8 mouse cellular contexts compared by ENCODE assay signal in the genomic region with DNA sequence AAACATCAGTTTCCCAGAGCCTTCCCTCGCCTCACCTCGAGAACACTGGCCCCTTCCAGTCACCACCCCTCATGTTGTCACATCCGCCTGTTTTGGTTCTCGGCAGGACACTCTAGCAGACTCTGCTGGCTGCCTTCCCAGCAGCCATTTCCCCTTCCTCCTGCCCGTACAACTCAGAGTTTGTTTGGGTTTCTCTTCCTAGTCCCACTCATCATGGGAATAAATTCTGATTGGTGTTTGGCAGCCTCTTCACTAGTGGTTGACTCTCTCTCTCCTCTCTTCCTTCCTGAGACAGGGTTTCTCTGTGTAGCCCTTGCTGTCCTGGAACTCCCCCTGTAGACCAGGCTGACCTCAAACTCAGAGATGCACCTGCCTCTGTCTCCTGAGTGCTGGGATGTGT. TPM values are rescaled to one million over a fixed set of nuclear protein-coding genes. Genes with fewer than 3 reads are reported as not detected.
DNase-seq lines count a peak whose midpoint lies in the region; ATAC-seq and TF ChIP-seq lines count a peak whose summit lies in the region.

No protein-coding gene starts in this region.

- peak; percentile 26 for DNase-seq in midbrain, embryonic 14.5 days
- no peak for DNase-seq in midbrain, embryonic 11.5 days (ENCODE audit: low spot score, missing footprints)
- peak; percentile 77 to 87 for DNase-seq in kidney, postnatal 4 days
- peak; percentile 31 for DNase-seq in telencephalon, adult 2 months (ENCODE audit: low read depth, low spot score)

- no peaks in the 10 kb centered on the region for H3K36me3 ChIP-seq in midbrain, embryonic 14.5 days (ENCODE audit: control insufficient read depth, insufficient read depth, low read length)
- no peaks in the 10 kb centered on the region for H3K36me3 ChIP-seq in midbrain, embryonic 11.5 days (ENCODE audit: control insufficient read depth, insufficient read depth, low read length)
- no peaks in the 10 kb centered on the region for H3K36me3 ChIP-seq in heart, embryonic 16.5 days (ENCODE audit: control insufficient read depth, insufficient read depth)
- H3K36me3 ChIP-seq in megakaryocyte, embryonic 14.5 days (replicated peaks; ENCODE audit: low read length) = no peaks in the 10 kb centered on the region
- no peaks in the 10 kb centered on the region for H3K36me3 ChIP-seq in midbrain, embryonic 15.5 days (replicated peaks)

- H3K27ac ChIP-seq in midbrain, embryonic 14.5 days (replicated peaks; ENCODE audit: low read depth, low read length) = no peak overlapping the region
- no peak overlapping the region for H3K27ac ChIP-seq in midbrain, embryonic 11.5 days (ENCODE audit: low read depth, low read length)
- H3K27ac ChIP-seq in bone marrow, adult 2 months (ENCODE audit: control insufficient read depth, insufficient read depth, low read depth, low read length, poor library complexity) = peak overlapping the region; percentile 31
- H3K27ac ChIP-seq in heart, embryonic 16.5 days (ENCODE audit: low read length) = peak overlapping the region; percentile 57
- H3K27ac ChIP-seq in midbrain, embryonic 15.5 days = no peak overlapping the region

- ATAC-seq in midbrain, embryonic 14.5 days (ENCODE audit: low FRiP score, low TSS enrichment) = no peak
- no peak for ATAC-seq in midbrain, embryonic 11.5 days (ENCODE audit: low FRiP score)
- peak; percentile 77 for ATAC-seq in heart, embryonic 16.5 days (replicated peaks; ENCODE audit: extremely low read depth, insufficient read depth, low FRiP score)
- no peak for ATAC-seq in midbrain, embryonic 15.5 days (replicated peaks)

- no peak overlapping the region for H3K9ac ChIP-seq in midbrain, embryonic 14.5 days (replicated peaks; ENCODE audit: low read length)
- no peak overlapping the region for H3K9ac ChIP-seq in midbrain, embryonic 11.5 days (ENCODE audit: low read length)
- H3K9ac ChIP-seq in heart, embryonic 16.5 days (ENCODE audit: low read length) = peak overlapping the region; percentile 48; the same call in 1 of the 2 replicates
- H3K9ac ChIP-seq in midbrain, embryonic 15.5 days = no peak overlapping the region

- no peak for TF ChIP-seq CTCF in bone marrow, adult 2 months (IDR thresholded peaks at IDR 0.05; ENCODE audit: control insufficient read depth, insufficient read depth, low read length)

- TF ChIP-seq POLR2A in bone marrow, adult 2 months (IDR thresholded peaks at IDR 0.05; ENCODE audit: borderline replicate concordance, control insufficient read depth, low read depth, low read length) = no peak

- H3K27me3 ChIP-seq in midbrain, embryonic 14.5 days (ENCODE audit: control insufficient read depth, insufficient read depth, low read length) = no peaks in the 10 kb centered on the region
- H3K27me3 ChIP-seq in midbrain, embryonic 11.5 days (ENCODE audit: control insufficient read depth, insufficient read depth, low read length) = no peaks in the 10 kb centered on the region
- H3K27me3 ChIP-seq in heart, embryonic 16.5 days (ENCODE audit: control insufficient read depth, insufficient read depth, low read length) = no peaks in the 10 kb centered on the region
- no peaks in the 10 kb centered on the region for H3K27me3 ChIP-seq in megakaryocyte, embryonic 14.5 days (replicated peaks)
- H3K27me3 ChIP-seq in midbrain, embryonic 15.5 days (replicated peaks) = no peaks in the 10 kb centered on the region

- no peak overlapping the region for H3K4me2 ChIP-seq in midbrain, embryonic 14.5 days (ENCODE audit: low read length)
- H3K4me2 ChIP-seq in midbrain, embryonic 11.5 days = no peak overlapping the region
- peak overlapping the region; percentile 48 for H3K4me2 ChIP-seq in heart, embryonic 16.5 days (ENCODE audit: low read depth, low read length)
- H3K4me2 ChIP-seq in midbrain, embryonic 15.5 days = no peak overlapping the region

- 46% methylated on average over 5 of the region's 5 CpGs for WGBS in midbrain, embryonic 14.5 days
- 60% methylated on average over 5 of the region's 5 CpGs for WGBS in midbrain, embryonic 11.5 days
- 0% methylated on average over 5 of the region's 5 CpGs for WGBS in bone marrow, adult 2 months
- 2% methylated on average over 5 of the region's 5 CpGs for WGBS in heart, embryonic 16.5 days
- 53% methylated on average over 5 of the region's 5 CpGs for WGBS in midbrain, embryonic 15.5 days

- no peak overlapping the region for H3K4me3 ChIP-seq in midbrain, embryonic 14.5 days (replicated peaks; ENCODE audit: low read depth, low read length)
- no peak overlapping the region for H3K4me3 ChIP-seq in midbrain, embryonic 11.5 days (ENCODE audit: low read depth, low read length)
- H3K4me3 ChIP-seq in bone marrow, adult 2 months (replicated peaks; ENCODE audit: control insufficient read depth, low read depth, low read length) = no peak overlapping the region
- no peak overlapping the region for H3K4me3 ChIP-seq in heart, embryonic 16.5 days (ENCODE audit: low read length)
- peak overlapping the region; percentile 78 for H3K4me3 ChIP-seq in megakaryocyte, embryonic 14.5 days (replicated peaks)
- H3K4me3 ChIP-seq in midbrain, embryonic 15.5 days = no peak overlapping the region

- H3K9me3 ChIP-seq in midbrain, embryonic 14.5 days (ENCODE audit: control insufficient read depth, low read length) = no peaks in the 10 kb centered on the region
- H3K9me3 ChIP-seq in midbrain, embryonic 11.5 days (ENCODE audit: control insufficient read depth, low read length) = no peaks in the 10 kb centered on the region
- H3K9me3 ChIP-seq in heart, embryonic 16.5 days (replicated peaks; ENCODE audit: control insufficient read depth, low read length) = no peaks in the 10 kb centered on the region
- no peaks in the 10 kb centered on the region for H3K9me3 ChIP-seq in megakaryocyte, embryonic 14.5 days
- no peaks in the 10 kb centered on the region for H3K9me3 ChIP-seq in midbrain, embryonic 15.5 days

- H3K4me1 ChIP-seq in midbrain, embryonic 14.5 days (ENCODE audit: control insufficient read depth, insufficient read depth, low read length) = no peaks in the 10 kb centered on the region
- no peaks in the 10 kb centered on the region for H3K4me1 ChIP-seq in midbrain, embryonic 11.5 days (ENCODE audit: control insufficient read depth, insufficient read depth, low read length)
- H3K4me1 ChIP-seq in bone marrow, adult 2 months (ENCODE audit: control insufficient read depth, insufficient read depth, low read length) = no peaks in the 10 kb centered on the region; the same call in 1 of the 2 replicates
- H3K4me1 ChIP-seq in heart, embryonic 16.5 days (ENCODE audit: control insufficient read depth, insufficient read depth, low read length) = peaks cover 23% of the 10 kb centered on the region
- H3K4me1 ChIP-seq in megakaryocyte, embryonic 14.5 days = peaks cover 71% of the 10 kb centered on the region
- H3K4me1 ChIP-seq in midbrain, embryonic 15.5 days = no peaks in the 10 kb centered on the region

RNA-seq across cellular contexts. Expression of gene Ube2h, which starts 32.6 kb away (rescaled TPM):
- polyA plus RNA-seq in midbrain, embryonic 14.5 days (2014; fragmentation: Nextera tagmentation; extraction: Ambion mirVana) = 63.1 and 76.5 TPM in 2 replicates
- polyA plus RNA-seq in midbrain, embryonic 11.5 days (2014; fragmentation: Nextera tagmentation; extraction: Ambion mirVana) = 52.3 and 53.6 TPM in 2 replicates
- 35.1 and 44.9 TPM in 2 replicates for polyA plus RNA-seq in bone marrow, adult 2 months (2011; ENCODE audit: insufficient read depth, insufficient read length, low replicate concordance, missing spikeins)
- polyA plus RNA-seq in heart, embryonic 16.5 days (2015; fragmentation: Nextera tagmentation; extraction: Ambion mirVana) = 43.3 and 45.9 TPM in 2 replicates
- polyA plus RNA-seq in megakaryocyte, embryonic 14.5 days (2012; ENCODE audit: insufficient read depth, low replicate concordance) = 20.5 and 26.8 TPM in 2 replicates
- polyA plus RNA-seq in midbrain, embryonic 15.5 days (2015; fragmentation: Nextera tagmentation; extraction: Ambion mirVana) = 60.3 and 65.2 TPM in 2 replicates

RNA-seq across cellular contexts. Expression of gene Zc3hc1, which starts 53.9 kb away (rescaled TPM):
- 67.4 and 71.6 TPM in 2 replicates for polyA plus RNA-seq in midbrain, embryonic 14.5 days (2014; fragmentation: Nextera tagmentation; extraction: Ambion mirVana)
- 75.4 and 76.8 TPM in 2 replicates for polyA plus RNA-seq in midbrain, embryonic 11.5 days (2014; fragmentation: Nextera tagmentation; extraction: Ambion mirVana)
- polyA plus RNA-seq in bone marrow, adult 2 months (2011; ENCODE audit: insufficient read depth, insufficient read length, low replicate concordance, missing spikeins) = 9.1 and 17.1 TPM in 2 replicates
- 38.7 and 40.5 TPM in 2 replicates for polyA plus RNA-seq in heart, embryonic 16.5 days (2015; fragmentation: Nextera tagmentation; extraction: Ambion mirVana)
- polyA plus RNA-seq in megakaryocyte, embryonic 14.5 days (2012; ENCODE audit: insufficient read depth, low replicate concordance) = 51.0 and 80.3 TPM in 2 replicates
- polyA plus RNA-seq in midbrain, embryonic 15.5 days (2015; fragmentation: Nextera tagmentation; extraction: Ambion mirVana) = 68.6 and 70.8 TPM in 2 replicates

Comparison
In these comparisons a context has a peak if more than half of its experiments do, and no peak if none do; other contexts are left out.
1. H3K27ac ChIP-seq: peak in bone marrow, adult 2 months (single experiment) and heart, embryonic 16.5 days (single experiment); none in midbrain, embryonic 14.5 days (single experiment), midbrain, embryonic 11.5 days (single experiment) and midbrain, embryonic 15.5 days (single experiment).